Mouse (Mus musculus) kidney, postnatal 25 days (tissue): ENCODE results near the gene Nvl.

Experiments used
- DNase-seq, 2 experiments: peaks; one replicate each; pipeline ENCODE4 v3.0.0; 2021; ENCODE audit warnings: mixed read lengths in 2 of 2

The Nvl gene

DNA sequence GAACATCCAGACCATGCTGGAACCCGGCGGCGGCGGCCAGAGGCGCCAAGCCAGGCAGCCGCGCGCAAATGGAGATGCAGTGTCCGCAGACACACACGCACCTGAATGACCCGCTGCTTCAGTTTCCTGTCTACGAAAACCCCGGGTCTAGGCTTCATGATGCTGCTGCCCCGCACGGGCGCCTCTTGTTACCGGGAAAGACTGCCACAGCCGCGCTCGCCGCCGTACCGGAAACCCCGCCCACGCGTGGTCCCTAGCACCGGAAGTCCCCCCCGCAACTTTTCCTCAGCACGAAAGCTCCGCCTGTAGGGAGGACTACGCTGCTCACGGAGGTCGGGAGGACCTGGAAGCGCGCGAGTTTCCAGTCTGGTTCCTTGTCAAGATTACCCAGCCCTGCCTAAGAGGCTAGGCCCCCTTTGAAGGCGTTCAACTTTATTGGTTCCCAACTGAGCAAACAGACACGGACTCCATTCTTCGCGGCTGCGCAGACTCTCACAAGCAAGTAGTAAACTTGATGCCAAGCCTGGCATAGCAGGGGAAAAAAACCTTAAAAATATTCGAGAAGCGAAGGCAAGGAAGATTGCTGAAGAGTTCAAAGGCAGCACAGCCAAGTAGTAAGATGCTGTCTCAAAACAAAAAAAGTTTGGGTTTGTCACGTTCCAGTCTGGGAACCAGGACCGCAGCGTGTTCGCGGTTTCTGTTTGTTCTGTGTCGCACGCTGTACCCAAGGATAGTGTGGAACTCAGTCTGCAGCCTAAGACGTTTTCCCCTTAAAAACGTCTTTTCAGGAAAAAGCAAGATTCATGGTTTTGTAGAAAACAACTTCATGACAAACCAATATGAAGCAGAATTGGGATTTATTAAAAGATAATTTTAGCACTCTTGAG is at the start of gene Nvl, which contains the start of gene Cnih4:
TSS of gene Nvl (minus strand) at position 255 of the 887 bp plus-strand sequence.
TSS of gene Cnih4 (plus strand) at position 744 of the 887 bp plus-strand sequence.
- peak; percentile 94 to 97 for DNase-seq

DNA sequence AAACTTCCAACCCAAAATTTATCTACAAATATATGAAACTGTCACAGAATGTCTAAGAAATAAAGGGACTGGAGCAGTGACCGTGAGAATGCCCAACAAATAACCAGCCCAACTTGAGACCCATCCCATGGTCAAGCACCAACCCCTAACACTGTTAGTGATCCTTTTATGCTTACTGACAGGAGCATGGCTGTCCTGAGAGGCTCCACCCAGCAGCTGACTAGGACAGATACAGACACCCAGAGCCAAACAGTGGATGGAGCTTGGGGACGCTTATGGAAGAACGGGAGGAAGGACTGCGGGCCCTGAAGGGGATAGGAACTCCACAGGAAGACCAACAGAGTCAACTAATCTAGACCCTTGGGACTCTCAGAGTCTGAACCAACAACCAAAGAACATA is 44.9 kb upstream of the Nvl start:
- no peak for DNase-seq

DNA sequence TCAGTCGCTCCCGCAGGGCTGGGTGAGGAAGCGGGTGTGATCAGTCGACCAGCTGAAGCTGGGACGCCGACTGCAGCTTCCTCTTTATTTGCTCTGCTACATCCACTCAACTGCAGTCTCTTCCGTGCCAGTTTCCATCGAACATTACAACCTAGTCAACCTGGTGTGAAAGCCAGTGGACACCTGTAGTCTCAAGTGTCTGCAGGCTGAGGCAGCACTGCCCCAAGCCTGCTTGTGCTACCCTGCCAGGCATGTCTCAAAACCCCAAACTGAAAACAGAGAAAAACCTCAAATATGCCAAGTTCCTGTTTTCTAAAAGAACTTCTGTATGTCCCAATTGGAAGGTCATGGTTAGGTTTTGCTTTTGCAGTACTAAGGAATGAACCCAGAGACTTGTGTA is 26.2 kb upstream of the Nvl start:
- DNase-seq = no peak

DNA sequence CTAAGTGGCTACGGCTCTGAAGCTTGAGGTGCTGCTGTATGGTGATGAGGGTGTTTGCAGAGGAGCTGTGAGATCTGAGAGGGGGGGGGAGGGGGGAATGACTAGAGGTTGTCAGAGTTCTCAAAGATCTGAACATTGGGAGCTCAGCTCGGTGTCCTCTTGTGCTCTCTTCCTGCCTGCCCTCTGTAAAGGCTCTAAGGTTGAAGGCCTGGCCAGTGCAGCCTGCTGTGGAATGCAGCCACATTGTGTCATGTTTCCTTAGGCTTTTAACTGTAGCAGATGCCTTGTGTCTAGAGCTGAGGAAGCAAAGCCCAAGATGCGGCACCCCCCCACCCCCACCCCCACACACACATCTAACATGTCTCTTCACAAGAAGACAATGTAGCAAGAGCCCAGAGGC is 24.4 kb upstream of the Nvl start:
- DNase-seq = no peak

DNA sequence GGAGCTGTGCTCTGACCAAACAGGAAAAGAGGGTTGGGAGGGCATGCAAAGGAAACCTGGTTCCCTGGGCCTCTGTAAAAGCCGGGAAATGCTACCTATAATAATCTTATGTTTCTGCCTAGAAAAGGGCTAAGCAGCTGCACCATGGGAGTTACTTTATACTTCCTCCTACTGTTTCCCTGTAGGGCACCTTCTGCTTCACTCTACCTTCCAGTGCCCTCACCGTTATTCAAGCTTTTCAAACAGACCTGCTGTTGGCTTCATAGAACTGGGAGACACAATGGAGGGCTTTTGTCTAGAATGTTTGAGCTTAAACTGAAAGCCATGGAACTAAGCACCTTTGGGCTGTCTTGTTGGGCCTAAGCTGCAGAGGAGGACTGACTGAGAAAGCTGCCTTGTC is 23.8 kb upstream of the Nvl start:
- DNase-seq = no peak

DNA sequence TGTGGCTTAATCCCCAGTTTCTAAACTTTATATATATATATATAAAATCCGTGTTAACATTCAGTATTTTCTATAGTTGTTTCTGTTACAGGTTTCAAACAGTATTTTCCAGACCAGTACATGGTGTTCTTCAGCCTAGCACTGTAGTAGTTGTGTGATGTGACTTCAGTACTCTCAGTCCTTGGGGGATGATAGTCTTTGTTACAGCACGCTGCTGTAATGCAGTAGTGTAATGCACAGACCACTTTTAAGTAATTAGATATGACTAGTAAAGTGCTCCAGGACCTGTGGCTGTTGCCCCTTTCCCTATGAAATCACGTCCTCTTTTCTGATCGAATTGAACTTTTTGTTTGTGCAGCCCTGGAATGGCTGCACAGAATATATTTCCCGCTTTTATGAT is 7.5 kb upstream of the Nvl start:
- no peak for DNase-seq

DNA sequence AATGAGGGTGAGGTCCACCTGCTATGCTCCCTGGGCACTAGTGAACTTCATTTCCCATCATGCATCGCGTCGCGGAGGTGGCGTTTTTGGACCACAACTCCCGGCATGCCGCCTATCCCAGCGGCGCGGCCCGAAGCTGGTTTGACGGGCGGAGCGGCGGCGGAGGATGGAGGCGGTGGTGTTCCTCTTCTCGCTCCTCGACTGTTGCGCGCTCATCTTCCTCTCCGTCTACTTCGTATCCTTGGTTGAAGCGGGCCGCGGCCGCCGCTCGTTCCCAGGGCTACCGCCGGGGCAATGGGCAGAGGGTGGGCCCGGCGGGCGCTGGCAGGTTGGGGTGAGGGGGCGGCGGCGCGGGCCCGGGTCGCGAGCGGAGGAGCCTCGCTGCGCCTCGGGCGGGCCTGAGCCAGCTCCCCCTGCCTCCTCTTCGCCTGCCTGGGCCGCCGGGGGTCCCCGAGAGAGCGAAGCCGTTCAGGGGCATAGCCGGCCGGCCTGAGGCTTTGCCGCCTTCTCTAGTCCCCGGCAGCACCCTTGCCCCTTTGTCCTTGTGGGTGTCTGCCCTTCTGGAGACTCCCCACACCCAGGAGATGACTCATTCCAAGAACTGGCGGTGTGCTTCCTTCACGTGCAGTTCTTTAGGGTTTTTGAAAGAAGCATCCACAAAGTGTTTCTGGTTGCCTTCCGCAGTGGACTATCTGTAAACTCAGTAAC is 7.0 kb upstream of the Nvl start:
- DNase-seq = peak; percentile 95 to 96

DNA sequence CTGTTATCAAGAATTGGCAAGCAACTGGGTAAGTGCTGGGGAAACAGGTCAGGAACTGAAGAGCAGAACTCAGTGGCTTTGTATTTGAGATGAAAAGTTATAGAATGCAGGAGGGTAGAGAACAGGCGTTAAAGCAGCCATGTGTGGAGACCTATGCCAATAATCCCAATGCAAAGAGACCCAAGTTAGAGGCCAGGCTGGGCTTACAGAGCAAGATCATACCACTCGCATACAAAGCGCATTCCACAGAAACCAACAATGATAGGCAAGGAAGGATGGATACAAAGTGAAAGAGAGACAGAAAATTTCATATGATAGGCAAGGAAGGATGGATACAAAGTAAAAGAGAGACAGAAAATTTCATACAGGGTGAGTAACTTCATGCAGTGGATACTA is 6.4 kb upstream of the Nvl start:
- no peak for DNase-seq

DNA sequence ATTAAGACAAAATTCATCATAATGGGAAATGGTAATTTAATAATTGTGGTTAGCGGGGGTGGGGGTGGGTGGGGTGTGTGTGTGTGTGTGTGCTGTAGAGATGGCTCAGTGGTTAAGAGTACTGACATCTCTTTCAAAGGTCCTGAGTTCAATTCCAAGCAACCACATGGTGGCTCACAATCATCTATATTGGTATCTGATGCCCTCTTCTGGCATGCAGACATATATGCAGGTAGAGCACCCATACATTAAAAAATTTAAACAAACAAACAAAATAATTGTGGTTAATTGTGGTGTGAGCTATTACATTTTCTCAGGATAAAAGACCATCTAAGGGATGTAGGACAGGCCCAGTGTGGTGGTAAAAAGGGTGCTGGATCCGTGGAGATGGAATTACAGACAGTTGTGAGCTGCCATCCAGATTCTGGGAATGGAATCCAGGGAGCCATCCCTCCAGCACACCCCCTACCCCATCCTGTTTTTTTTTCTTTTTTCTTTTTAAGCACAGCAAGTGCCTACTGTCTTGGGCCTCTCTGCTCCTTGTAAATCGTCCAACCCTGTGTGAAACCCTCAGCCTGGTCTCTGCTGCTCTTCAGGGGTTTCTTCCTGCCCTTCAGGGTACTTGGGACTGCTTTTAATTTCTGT is 5.5 kb upstream of the Nvl start:
- no peak for DNase-seq

DNA sequence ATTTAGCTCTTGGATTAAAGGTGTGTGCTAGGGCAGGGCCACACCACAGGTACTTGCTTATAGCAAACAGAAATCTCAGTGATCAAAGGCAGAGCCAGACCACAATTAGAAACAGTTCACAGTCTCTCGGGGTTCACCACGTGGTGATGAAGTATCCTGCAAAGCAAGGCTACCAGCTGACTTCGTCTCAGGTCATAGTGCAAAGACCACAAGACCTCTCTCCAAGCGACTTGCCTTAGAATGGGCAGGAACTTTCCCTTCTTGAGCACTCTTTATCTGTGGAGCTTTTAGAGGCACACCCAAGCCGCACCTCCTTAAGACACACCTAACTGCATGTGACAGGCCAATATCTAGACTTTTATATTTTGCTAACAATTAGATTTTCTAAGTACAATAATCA is 4.5 kb upstream of the Nvl start:
- peak; percentile 57 to 75 for DNase-seq

DNA sequence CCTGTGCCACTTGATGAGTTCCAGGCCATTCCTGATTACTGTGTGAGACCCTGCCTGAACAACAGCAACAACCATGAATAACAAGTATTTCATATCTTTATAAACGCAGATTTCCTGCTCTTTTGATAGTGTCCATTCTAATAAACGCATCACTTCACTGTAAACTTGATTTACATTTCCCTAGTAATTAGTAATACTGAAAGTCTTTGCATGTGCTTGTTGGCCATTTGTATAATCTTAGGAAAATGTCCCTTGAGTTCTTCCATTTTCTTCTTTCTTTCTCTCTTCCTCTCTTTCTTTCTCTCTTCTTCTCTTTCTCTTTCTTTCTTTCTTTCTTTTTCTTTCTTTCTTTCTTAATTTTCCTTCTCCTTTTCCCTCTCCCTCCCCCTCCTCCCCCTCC is 2.2 kb upstream of the Nvl start:
- DNase-seq = no peak

DNA sequence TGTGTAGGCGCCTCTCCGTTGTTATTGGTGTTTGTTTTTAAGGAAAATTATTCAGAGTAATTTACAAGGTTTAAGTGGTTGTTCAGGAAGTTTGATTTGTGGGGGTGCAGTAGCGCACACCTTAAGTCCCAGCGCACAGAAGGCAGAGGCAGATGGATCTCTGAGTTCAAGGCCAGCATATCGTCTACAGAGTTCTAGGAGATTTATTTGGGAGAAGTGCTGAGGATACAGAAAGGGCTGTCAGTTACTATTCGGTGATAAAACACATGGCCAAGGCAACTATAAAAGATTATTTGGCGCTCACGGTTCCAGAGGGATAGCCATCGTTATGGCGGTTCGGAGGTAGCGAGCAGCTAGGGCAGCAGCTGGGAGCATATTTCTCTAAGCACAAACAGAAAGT is 962 bp upstream of the Nvl start:
- DNase-seq = no peak

DNA sequence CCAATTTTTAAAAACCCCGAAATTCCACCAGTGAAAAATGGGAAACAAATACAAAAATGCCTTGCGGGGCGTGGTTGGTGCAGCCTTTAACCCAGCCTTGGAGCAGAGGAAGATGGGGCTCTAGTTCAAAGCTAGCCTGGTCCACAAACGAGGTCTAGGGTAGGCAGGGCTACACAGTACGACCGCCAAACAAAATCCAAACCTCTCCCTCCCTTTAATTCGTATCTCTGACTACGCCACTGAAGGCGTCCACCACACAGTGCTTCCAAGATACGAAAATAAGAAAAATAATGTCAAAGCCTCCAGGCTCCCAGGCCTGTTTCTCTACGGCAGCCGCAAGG is 425 bp downstream of the Nvl start:
- DNase-seq = no peak

DNA sequence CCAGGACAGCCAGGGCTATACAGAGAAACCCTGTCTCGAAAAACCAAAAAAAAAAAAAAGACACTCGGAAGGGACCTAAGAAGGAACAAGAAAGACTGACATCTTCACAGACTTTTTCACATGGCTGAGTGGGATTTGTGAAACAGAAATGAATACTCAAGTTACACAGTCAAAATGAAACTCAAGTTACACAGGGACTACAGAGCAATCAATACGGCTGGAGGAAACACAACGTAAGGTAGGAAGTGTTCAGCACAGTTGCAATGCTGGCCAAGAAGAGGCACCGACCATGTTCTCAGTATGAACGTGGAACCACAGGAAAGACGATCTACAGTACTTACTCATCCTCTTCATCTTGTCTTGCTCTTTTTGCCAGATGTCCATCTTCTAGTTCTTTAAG is 5.3 kb downstream of the Nvl start:
- no peak for DNase-seq

DNA sequence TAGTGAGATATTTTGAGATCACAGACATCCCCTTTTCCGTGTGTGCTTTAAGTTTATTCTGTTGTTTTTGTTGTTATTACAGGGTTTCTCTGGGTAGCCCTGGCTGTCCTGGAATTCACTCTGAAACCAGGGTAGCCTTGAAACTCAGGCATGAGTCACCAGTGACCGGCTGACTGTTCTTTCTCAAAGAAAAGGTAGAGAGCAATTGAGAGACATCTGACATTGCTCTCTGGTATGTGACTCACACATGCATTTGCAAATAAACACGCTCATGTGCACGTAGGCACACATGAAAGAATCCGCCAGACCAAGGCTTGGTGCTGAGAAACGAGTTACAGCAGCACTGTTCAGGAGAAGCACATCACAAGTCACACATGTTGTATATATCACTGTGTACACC is 12.1 kb downstream of the Nvl start:
- DNase-seq = no peak

DNA sequence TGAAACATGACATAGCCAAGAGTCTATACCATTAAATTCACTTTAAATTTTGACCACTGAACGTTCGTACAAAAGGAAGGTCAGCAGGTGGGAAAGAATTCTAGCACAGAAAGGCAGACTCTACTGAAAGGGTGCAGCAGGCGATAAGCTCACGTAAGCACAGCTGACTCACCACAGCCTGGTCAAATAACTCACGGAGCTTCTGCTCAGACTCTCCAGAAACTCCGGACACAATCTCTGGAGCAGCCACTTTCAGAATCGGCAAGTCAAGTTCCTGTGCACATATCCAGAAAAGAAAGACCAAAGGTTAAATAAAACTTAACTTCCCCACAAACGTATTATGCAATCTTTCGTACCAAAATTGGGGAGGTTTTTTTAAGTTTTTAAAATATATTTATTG is 17.2 kb downstream of the Nvl start:
- DNase-seq = no peak

DNA sequence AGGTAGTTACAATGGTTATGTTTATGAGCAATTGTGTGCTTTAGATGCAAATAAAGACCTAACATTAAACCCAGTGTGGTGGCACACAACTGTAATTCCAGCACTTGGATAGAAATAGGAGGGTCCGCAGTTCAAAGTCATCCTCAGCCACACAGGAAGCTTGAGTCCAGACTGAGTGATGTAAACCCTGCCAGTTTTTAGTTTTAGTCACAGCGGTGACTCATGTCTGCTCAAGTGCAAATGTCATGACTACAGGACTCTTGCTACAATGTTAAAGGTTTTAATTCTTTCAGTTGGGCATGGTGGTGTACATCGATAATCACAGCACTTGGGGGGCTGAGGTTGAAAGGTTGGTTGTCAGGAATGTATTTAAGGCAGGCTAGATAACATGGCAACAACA is 18.1 kb downstream of the Nvl start:
- no peak for DNase-seq

DNA sequence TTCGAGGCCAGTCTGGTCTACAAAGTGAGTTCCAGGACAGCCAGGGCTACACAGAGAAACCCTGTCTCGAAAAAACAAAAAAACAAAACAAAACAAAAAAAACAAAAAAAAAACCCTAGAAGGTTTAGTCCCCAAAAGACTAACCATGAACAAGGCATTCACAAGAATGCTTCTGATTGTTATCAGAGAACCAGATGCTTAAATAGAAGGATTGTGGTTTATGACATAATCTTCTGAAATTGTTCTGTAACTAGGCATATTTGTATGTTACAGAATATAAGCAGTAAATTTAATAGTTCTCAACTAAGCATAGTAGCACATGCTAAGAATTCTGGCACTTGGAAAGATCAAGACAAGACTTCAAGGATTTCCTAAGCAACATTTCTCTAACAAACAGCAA is 19.9 kb downstream of the Nvl start:
- no peak for DNase-seq

DNA sequence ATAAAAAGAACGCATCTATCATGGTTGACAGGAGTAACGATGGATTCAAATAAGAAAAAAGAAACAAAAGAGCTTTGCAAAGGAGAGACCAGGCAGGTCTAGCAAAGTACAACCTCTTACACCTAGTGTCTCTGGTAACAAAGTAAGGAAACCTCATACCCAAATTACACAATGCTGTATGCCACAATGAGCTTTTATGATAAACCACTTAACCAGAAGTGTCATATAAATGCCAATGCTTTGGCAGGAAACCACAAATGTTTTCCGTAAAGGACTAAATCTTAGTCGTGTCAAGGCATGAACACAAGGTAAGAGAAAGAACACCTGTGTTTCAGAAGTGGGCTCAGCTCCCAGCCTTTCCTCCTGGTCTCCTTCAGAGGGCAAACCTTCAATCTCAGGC is 26.9 kb downstream of the Nvl start:
- no peak for DNase-seq

DNA sequence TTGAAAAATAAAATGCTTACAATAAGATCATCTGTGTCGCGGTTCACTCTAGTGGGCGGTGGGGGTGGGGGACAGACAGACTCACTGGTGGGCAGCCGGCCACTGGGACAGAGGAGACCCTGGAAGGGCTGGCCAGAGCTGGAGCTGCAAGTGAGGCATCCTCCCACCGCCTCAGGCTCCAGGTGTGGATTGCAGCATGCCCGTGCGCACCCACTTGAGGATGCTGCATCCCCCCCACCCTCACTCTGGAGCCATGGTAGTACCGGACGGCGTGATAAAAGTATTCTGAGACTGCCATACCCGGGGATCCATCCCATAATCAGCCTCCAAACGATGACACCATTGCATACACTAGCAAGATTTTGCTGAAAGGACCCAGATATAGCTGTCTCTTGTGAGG is 54.0 kb downstream of the Nvl start:
- no peak for DNase-seq

DNA sequence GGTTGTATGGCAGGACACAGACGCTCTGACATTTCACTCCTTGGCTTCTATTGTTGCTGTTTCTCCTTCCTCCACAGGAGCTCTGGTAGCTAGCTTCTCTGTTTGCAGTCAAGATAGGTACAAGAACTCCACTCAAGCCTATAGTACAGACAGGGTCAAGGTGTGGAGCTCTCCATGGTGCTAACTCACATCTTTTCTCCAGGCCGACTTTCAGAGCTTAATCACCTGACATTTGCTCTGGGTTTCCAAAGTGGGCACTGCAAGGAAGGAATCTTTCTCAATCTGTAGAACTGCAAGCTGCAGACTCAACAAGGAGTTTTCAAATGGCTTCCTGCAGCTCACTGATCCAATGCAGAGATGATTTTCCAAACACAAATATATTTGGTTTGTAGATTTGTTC is 60.0 kb downstream of the Nvl start:
- DNase-seq = peak in 1 of 2 experiments; percentile 12

DNA sequence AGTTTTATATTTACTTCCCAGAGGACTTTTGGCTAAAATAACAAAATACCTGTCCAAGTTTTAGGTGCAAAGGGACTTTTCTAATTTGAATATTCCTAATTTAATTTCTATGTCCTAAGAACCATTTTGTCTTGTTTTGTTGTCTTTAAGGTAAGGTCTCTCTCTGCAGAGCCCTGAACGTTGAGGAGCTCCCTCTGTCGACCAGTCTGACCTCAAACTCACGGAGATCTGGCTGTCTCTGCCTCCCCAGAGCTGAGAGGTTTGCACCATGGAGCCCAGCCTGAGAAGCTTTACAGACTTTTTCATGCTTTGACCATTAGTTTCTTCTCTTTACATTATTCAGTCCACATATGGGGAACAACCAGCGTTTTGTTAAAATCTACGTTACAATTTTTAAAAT is 70.9 kb downstream of the Nvl start:
- DNase-seq = no peak

DNA sequence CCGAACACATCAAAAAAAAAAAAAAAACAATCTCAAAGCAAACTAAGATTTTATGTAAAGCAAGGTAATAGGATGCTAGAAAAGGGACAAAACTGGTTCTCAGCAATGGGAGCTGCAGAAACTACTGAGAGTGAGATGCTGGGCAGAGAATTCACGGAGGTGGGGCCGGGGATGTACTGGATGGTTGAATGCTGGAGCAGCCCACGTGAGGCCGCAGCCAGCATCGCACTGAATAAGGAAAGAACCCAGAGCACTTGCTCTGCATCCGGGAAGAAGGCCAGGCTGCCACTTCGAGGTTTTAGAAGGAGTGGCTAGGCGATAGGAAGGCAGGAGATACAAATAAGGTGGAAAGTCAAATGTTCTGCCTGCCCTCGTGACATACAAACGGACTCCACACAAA is 74.3 kb downstream of the Nvl start:
- DNase-seq = no peak

DNA sequence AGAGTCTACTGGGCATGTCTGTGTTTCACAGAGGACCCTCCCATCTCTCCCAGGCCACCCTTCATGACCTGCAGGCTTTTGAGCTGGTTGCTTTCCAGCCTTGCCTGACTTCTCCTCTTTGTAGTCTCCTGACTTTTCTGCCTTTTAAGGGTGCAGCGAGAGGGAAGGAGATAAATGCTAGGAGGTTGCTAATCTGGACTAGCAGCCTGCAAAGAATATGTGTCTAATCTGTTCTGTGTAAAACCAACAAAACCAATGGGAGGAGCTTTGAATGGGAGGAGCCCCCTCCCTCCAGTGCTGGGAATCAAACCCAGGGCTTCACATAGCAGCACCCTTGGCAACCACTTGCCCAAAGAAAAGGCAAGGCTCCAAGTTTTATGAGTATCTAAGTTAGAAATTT is 75.7 kb downstream of the Nvl start:
- DNase-seq = no peak
